Mouse (Mus musculus): ENCODE results near the gene Atp5k.

DNA sequence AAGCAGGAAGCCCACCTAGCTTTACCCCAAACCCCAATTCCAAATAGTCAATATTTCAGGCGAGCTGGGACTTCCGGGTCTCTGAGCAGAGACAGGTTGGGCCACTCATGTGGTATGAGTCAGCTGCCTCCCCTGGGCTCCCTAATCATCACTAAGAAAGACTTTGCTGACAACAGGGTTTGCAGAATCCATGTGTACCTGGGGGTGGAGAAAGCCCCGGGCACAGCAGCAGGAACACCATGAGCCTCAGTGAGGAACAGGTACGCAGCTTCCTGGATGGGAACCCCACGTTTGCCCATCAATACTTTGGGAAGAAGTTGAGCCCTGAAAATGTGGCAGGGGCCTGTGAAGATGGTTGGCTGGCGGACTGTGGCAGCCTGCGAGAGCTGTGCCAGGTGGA is 46.0 kb downstream of the Atp5k start, which contains the start of gene Pde6b:
- no peak for TF ChIP-seq POLR2A (IDR thresholded peaks at IDR 0.05; ENCODE audit: low read depth, low read length)
- TF ChIP-seq CTCF (IDR thresholded peaks at IDR 0.05; ENCODE audit: extremely low read depth, insufficient read depth, insufficient read length, insufficient replicate concordance), result no peak

Measured in spleen, adult 2 months (tissue).